Mouse (Mus musculus): ENCODE results near the gene Txndc11.

Txndc11 gene

DNA sequence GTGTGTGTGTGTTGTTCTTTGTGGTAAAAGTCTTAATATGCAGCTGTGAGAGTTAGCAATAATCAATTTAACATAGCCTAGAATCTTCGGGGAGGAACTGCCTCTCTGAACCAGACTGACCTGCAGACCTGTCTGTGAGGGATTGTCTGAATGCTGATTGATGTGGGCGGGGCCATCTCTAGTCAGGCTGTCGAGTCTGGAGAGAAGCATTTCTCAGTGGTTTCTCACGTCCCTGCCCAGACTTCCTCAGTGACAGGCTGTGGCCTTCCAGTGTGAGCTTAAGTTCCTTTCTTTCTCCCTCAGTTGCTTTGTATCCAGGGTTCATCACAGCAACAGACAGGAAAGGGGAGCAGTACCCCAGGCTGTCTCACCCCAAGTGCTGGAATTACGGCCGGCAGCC is 80.0 kb downstream of the Txndc11 start:
- Histone ChIP-seq H3K27me3 (ENCODE audit: insufficient read depth, low read length) (peaks cover 10% of the 10 kb centered on the region), H3K9me3 (ENCODE audit: low read length) (no peaks in the 10 kb centered on the region), H3K4me1 (replicated peaks; ENCODE audit: low read depth, low read length) (peaks cover 18% of the 10 kb centered on the region), H3K36me3 (ENCODE audit: insufficient read depth, low read length) (no peaks in the 10 kb centered on the region), H3K4me3 (replicated peaks; ENCODE audit: low read length) (no peak overlapping the region)
- TF ChIP-seq CTCF (conservative IDR thresholded peaks at IDR 0.05; ENCODE audit: low read length): no peak

GRCm38 (mm10) chr16:11051134-11051533 is 83.3 kb downstream of the Txndc11 start:
- Histone ChIP-seq H3K9me3 (ENCODE audit: low read length) (no peaks in the 10 kb centered on the region), H3K27me3 (ENCODE audit: insufficient read depth, low read length) (peaks cover 13% of the 10 kb centered on the region), H3K4me3 (replicated peaks; ENCODE audit: low read length) (no peak overlapping the region), H3K4me1 (replicated peaks; ENCODE audit: low read depth, low read length) (peaks cover 23% of the 10 kb centered on the region), H3K36me3 (ENCODE audit: insufficient read depth, low read length) (no peaks in the 10 kb centered on the region)
- TF ChIP-seq CTCF (conservative IDR thresholded peaks at IDR 0.05; ENCODE audit: low read length) (no peak), POU5F1 (IDR thresholded peaks at IDR 0.05; ENCODE audit: borderline replicate concordance, low read length) (no peak), NANOG (IDR thresholded peaks at IDR 0.05; ENCODE audit: borderline replicate concordance, low read length) (no peak)

DNA sequence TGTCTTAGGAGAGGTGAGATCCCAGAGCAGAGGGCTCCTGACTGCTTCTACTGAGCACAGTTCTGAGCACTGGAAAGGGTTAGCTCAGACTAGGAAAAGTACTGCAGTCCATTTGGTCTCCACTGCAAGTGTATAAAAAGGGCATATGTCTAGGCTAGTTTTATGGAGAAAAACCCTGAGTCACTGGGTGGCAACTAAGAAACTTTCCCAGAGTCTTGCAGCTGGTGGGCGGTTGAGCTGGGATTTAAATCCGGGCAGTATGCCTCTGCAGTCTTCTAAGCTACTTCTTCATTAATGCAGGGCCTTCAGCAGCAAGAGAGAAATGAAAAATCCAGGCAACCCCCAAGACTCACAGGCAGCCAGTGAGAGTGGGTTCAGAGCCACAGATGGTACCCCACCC is 84.2 kb downstream of the Txndc11 start:
- no peak overlapping the region for H3K4me3 ChIP-seq (replicated peaks; ENCODE audit: low read length)
- no peaks in the 10 kb centered on the region for H3K36me3 ChIP-seq (ENCODE audit: insufficient read depth, low read length)
- TF ChIP-seq NANOG (IDR thresholded peaks at IDR 0.05; ENCODE audit: borderline replicate concordance, low read length) (no peak), POU5F1 (IDR thresholded peaks at IDR 0.05; ENCODE audit: borderline replicate concordance, low read length) (no peak), CTCF (conservative IDR thresholded peaks at IDR 0.05; ENCODE audit: low read length) (no peak)

DNA sequence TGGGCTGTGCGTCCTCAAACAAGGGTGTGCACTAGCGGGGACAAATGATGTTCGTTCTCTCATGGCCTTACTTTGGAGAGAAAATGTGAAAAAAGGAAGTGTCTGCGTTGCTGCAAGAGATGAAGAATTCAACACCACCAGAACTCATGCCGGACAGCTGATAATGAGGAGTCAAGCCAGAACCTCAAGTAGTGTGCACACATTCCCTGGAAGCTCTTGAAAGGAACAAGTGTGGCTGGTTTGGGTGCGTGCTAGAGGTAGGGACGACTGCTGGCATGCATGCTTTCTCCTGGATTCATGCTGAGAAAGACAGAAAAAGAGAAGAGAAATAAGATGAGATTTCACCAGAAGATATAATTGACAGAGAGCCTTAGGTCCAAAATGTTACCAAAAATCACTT is 87.3 kb downstream of the Txndc11 start:
- Histone ChIP-seq H3K27me3 (ENCODE audit: insufficient read depth, low read length) (peaks cover 9% of the 10 kb centered on the region; the same call in 1 of the 2 replicates), H3K4me1 (replicated peaks; ENCODE audit: low read depth, low read length) (peaks cover 19% of the 10 kb centered on the region), H3K4me3 (replicated peaks; ENCODE audit: low read length) (no peak overlapping the region), H3K36me3 (ENCODE audit: insufficient read depth, low read length) (no peaks in the 10 kb centered on the region), H3K9me3 (ENCODE audit: low read length) (no peaks in the 10 kb centered on the region)
- TF ChIP-seq NANOG (IDR thresholded peaks at IDR 0.05; ENCODE audit: borderline replicate concordance, low read length) (no peak), CTCF (conservative IDR thresholded peaks at IDR 0.05; ENCODE audit: low read length) (no peak), POU5F1 (IDR thresholded peaks at IDR 0.05; ENCODE audit: borderline replicate concordance, low read length) (no peak)

More for the DNA sequence above, 84.2 kb downstream of the Txndc11 start:
- H3K9me3 ChIP-seq (ENCODE audit: low read length): no peaks in the 10 kb centered on the region
- H3K27me3 ChIP-seq (ENCODE audit: insufficient read depth, low read length): peaks cover 9% of the 10 kb centered on the region; the same call in 1 of the 2 replicates
- H3K4me1 ChIP-seq (replicated peaks; ENCODE audit: low read depth, low read length): peaks cover 23% of the 10 kb centered on the region

- peaks cover 17% of the 10 kb centered on the region for H3K4me1 ChIP-seq (replicated peaks; ENCODE audit: low read depth, low read length)
- H3K4me3 ChIP-seq (replicated peaks; ENCODE audit: low read length): no peak overlapping the region
- no peaks in the 10 kb centered on the region for H3K36me3 ChIP-seq (ENCODE audit: insufficient read depth, low read length)
- peaks cover 9% of the 10 kb centered on the region; the same call in 1 of the 2 replicates for H3K27me3 ChIP-seq (ENCODE audit: insufficient read depth, low read length)
- no peak for TF ChIP-seq NANOG (IDR thresholded peaks at IDR 0.05; ENCODE audit: borderline replicate concordance, low read length)
- no peak for TF ChIP-seq CTCF (conservative IDR thresholded peaks at IDR 0.05; ENCODE audit: low read length)
- no peak for TF ChIP-seq POU5F1 (IDR thresholded peaks at IDR 0.05; ENCODE audit: borderline replicate concordance, low read length)
- no peaks in the 10 kb centered on the region for H3K9me3 ChIP-seq (ENCODE audit: low read length)
Measured at GRCm38 (mm10) chr16:11046437-11046836, 88.0 kb downstream of the Txndc11 start.

DNA sequence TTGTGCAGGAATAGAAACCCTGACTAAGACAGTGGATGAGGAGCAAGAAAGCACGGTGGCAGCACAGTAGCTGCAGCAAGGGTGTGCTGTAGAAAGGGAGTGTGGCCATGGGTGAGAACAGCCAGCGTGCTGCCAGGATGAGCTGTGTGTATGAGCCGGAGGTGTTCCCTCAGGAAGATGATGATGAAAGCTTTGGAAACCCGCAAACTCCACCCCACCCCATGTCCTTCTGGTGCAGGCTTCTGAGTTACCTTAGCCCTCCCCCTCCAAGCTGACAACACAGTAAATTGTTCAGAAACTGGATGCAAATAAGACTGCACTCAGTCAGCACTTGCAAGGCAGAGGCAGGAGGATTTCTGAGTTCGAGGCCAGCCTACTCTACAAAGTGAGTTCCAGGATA is 91.2 kb downstream of the Txndc11 start:
- Histone ChIP-seq H3K4me3 (replicated peaks; ENCODE audit: low read length) (no peak overlapping the region), H3K27me3 (ENCODE audit: insufficient read depth, low read length) (peaks cover 17% of the 10 kb centered on the region; the same call in 1 of the 2 replicates), H3K9me3 (ENCODE audit: low read length) (no peaks in the 10 kb centered on the region), H3K4me1 (replicated peaks; ENCODE audit: low read depth, low read length) (peaks cover 5% of the 10 kb centered on the region; the same call in 1 of the 2 replicates), H3K36me3 (ENCODE audit: insufficient read depth, low read length) (no peaks in the 10 kb centered on the region)
- TF ChIP-seq POU5F1 (IDR thresholded peaks at IDR 0.05; ENCODE audit: borderline replicate concordance, low read length) (no peak), CTCF (conservative IDR thresholded peaks at IDR 0.05; ENCODE audit: low read length) (no peak), NANOG (IDR thresholded peaks at IDR 0.05; ENCODE audit: borderline replicate concordance, low read length) (no peak)

DNA sequence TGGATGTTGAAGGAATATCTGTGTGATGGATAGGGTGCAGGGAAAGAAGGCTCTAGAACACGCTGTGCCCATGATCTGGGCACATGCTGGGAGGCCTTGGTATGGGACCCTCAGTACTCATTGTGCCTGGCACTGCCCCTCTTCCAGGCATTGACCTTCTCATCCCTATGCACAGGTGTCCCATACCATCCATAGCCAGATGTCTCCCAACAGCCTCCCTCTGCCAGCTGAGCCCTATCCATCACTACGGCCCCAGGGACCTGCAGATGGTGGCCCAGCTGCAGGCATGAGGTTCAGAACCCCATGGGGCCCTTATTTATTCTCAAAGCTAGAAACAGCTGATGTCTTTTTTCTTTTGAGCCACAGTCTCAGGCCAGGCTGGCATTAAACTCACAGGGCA is 93.8 kb downstream of the Txndc11 start:
- H3K27me3 ChIP-seq (ENCODE audit: insufficient read depth, low read length): peaks cover 30% of the 10 kb centered on the region
- H3K4me3 ChIP-seq (replicated peaks; ENCODE audit: low read length): no peak overlapping the region
- H3K36me3 ChIP-seq (ENCODE audit: insufficient read depth, low read length): no peaks in the 10 kb centered on the region
- H3K4me1 ChIP-seq (replicated peaks; ENCODE audit: low read depth, low read length): peaks cover 14% of the 10 kb centered on the region
- TF ChIP-seq POU5F1 (IDR thresholded peaks at IDR 0.05; ENCODE audit: borderline replicate concordance, low read length) (no peak), NANOG (IDR thresholded peaks at IDR 0.05; ENCODE audit: borderline replicate concordance, low read length) (no peak), CTCF (conservative IDR thresholded peaks at IDR 0.05; ENCODE audit: low read length) (no peak)
- no peaks in the 10 kb centered on the region for H3K9me3 ChIP-seq (ENCODE audit: low read length)

GRCm38 (mm10) chr16:11035790-11036431 is 98.5 kb downstream of the Txndc11 start:
- Histone ChIP-seq H3K4me3 (replicated peaks; ENCODE audit: low read length) (no peak overlapping the region), H3K27me3 (ENCODE audit: insufficient read depth, low read length) (peaks cover 26% of the 10 kb centered on the region), H3K36me3 (ENCODE audit: insufficient read depth, low read length) (no peaks in the 10 kb centered on the region), H3K9me3 (ENCODE audit: low read length) (no peaks in the 10 kb centered on the region), H3K4me1 (replicated peaks; ENCODE audit: low read depth, low read length) (peaks cover 17% of the 10 kb centered on the region)
- TF ChIP-seq NANOG (IDR thresholded peaks at IDR 0.05; ENCODE audit: borderline replicate concordance, low read length) (no peak), CTCF (conservative IDR thresholded peaks at IDR 0.05; ENCODE audit: low read length) (peak; percentile 80)

GRCm38 (mm10) chr16:11035273-11035672 is 99.2 kb downstream of the Txndc11 start:
- peaks cover 21% of the 10 kb centered on the region for H3K27me3 ChIP-seq (ENCODE audit: insufficient read depth, low read length)
- no peak overlapping the region for H3K4me3 ChIP-seq (replicated peaks; ENCODE audit: low read length)
- TF ChIP-seq CTCF (conservative IDR thresholded peaks at IDR 0.05; ENCODE audit: low read length): no peak
- TF ChIP-seq NANOG (IDR thresholded peaks at IDR 0.05; ENCODE audit: borderline replicate concordance, low read length): no peak
- no peak for TF ChIP-seq POU5F1 (IDR thresholded peaks at IDR 0.05; ENCODE audit: borderline replicate concordance, low read length)
- H3K9me3 ChIP-seq (ENCODE audit: low read length): no peaks in the 10 kb centered on the region
- H3K36me3 ChIP-seq (ENCODE audit: insufficient read depth, low read length): no peaks in the 10 kb centered on the region
- peaks cover 17% of the 10 kb centered on the region for H3K4me1 ChIP-seq (replicated peaks; ENCODE audit: low read depth, low read length)
